Mouse (Mus musculus) kidney, embryonic 14.5 days (tissue): ENCODE measurements around the gene Hormad2. TPM values are rescaled to one million over a fixed set of nuclear protein-coding genes. Genes with fewer than 3 reads are reported as not detected.

Source experiments
- ATAC-seq: fragments of 200-750 bp; cut with Nextera tagmentation; 2 replicates; pipeline ENCODE4 v1.8.0; 2017; ENCODE audit warnings: moderate number of reproducible peaks, mild to moderate bottlenecking, moderate TSS enrichment, moderate library complexity; ENCODE audit not compliant: low FRiP score, low TSS enrichment
- H3K27ac ChIP-seq: fragments of 300-500 bp; sonication (generic); 2 replicates; pipeline ENCODE4 v1.5.1; 2014; ENCODE audit warnings: low read depth, mild to moderate bottlenecking, low read length, moderate library complexity, mixed read lengths
- H3K27me3 ChIP-seq: fragments of 300-500 bp; sonication (generic); 2 replicates; pipeline ENCODE4 v1.6.1; 2014; ENCODE audit warnings: mild to moderate bottlenecking, low read length; ENCODE audit not compliant: control insufficient read depth, insufficient read depth
- H3K36me3 ChIP-seq: fragments of 300-500 bp; sonication (generic); 2 replicates; pipeline ENCODE4 v1.6.1; 2014; ENCODE audit warnings: low read length, mixed read lengths; ENCODE audit not compliant: control insufficient read depth, insufficient read depth
- H3K4me1 ChIP-seq: fragments of 300-500 bp; sonication (generic); 2 replicates; pipeline ENCODE4 v1.6.1; 2014; ENCODE audit warnings: low read length, mixed read lengths; ENCODE audit not compliant: control insufficient read depth, insufficient read depth
- H3K4me2 ChIP-seq: fragments of 300-500 bp; sonication (generic); replicated peaks from 2 replicates; pipeline ENCODE4 v1.6.1; 2014; ENCODE audit warnings: low read depth, mild to moderate bottlenecking, low read length
- H3K4me3 ChIP-seq: fragments of 300-500 bp; sonication (generic); 2 replicates; pipeline ENCODE4 v1.5.1; 2014; ENCODE audit warnings: mild to moderate bottlenecking, low read length
- H3K9ac ChIP-seq: fragments of 300-500 bp; sonication (generic); 2 replicates; pipeline ENCODE4 v1.6.1; 2014; ENCODE audit warnings: low read depth, mild to moderate bottlenecking, low read length, moderate library complexity
- H3K9me3 ChIP-seq: fragments of 300-500 bp; sonication (generic); 2 replicates; pipeline ENCODE4 v1.6.1; 2016; ENCODE audit warnings: low read length; ENCODE audit not compliant: control insufficient read depth
- WGBS: fragments of 180-500 bp; shearing (Covaris S2); extraction: QIAGEN DNeasy Blood & Tissue Kit; methylation state at CpG from one replicate; pipeline ENCODE4 v1.1.7; 2014; 5-methylcytosine and 5-hydroxymethylcytosine counted together
- polyA plus RNA-seq: library from polyadenylated mRNA; unstranded; fragments of >200 nt; fragmentation: Nextera tagmentation; extraction: Ambion mirVana; gene quantifications from 2 replicates; pipeline ENCODE4 v1.2.1, GENCODE M21; 2014

Hormad2 gene
- polyA plus RNA-seq, 1 experiment from 2014 or later, result 0.16 TPM

- Histone ChIP-seq H3K27ac (no peak overlapping the region), H3K9me3 (no peaks in the 10 kb centered on the region), H3K27me3 (no peaks in the 10 kb centered on the region), H3K4me2 (no peak overlapping the region), H3K4me3 (no peak overlapping the region), H3K9ac (no peak overlapping the region), H3K4me1 (no peaks in the 10 kb centered on the region), H3K36me3 (no peaks in the 10 kb centered on the region)
- WGBS, result 83% methylated on average over 8 of the region's 8 CpGs
- no peak for ATAC-seq
These were observed 17.1 kb downstream of the Hormad2 start for GRCm38 (mm10) chr11:4423818-4424217.

- no peak overlapping the region for H3K4me2 ChIP-seq
- no peak overlapping the region for H3K4me3 ChIP-seq
- H3K27me3 ChIP-seq, result no peaks in the 10 kb centered on the region
- H3K9ac ChIP-seq, result no peak overlapping the region
- H3K27ac ChIP-seq, result no peak overlapping the region
- WGBS, result 71% methylated on average over 16 of the region's 16 CpGs
- ATAC-seq, result no peak
- no peaks in the 10 kb centered on the region for H3K4me1 ChIP-seq
- no peaks in the 10 kb centered on the region for H3K36me3 ChIP-seq
- no peaks in the 10 kb centered on the region for H3K9me3 ChIP-seq
These were observed 18.1 kb downstream of the Hormad2 start for GRCm38 (mm10) chr11:4422494-4423425.

- no peaks in the 10 kb centered on the region for H3K36me3 ChIP-seq
- H3K4me3 ChIP-seq, result no peak overlapping the region
- no peaks in the 10 kb centered on the region for H3K27me3 ChIP-seq
- no peak overlapping the region for H3K4me2 ChIP-seq
- no peak overlapping the region for H3K9ac ChIP-seq
- no peak for ATAC-seq
- H3K4me1 ChIP-seq, result no peaks in the 10 kb centered on the region
- H3K9me3 ChIP-seq, result no peaks in the 10 kb centered on the region
- no peak overlapping the region for H3K27ac ChIP-seq
- 39% methylated on average over 6 of the region's 6 CpGs for WGBS
These were observed 18.9 kb downstream of the Hormad2 start for GRCm38 (mm10) chr11:4421933-4422488.

DNA sequence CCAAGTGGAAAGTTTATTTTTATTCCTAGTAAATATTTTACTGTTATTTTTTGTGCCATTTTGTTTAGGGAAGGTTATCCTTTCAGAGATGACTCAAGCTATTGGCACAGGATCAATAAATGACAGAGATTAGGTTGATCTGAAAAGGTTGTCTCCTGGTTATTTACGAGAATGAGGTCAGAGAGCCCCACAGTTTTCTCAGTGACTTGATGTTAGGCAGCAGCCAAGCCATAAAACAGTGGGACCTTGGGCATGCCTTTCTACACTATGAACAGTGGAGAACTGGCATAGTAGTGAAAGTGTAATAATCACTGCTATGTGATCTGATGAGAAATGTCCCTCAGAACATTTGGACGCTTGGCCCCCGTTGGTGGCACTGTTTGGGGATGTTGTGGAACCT is 22.9 kb downstream of the Hormad2 start:
- Histone ChIP-seq H3K9me3 (no peaks in the 10 kb centered on the region), H3K36me3 (no peaks in the 10 kb centered on the region), H3K4me2 (no peak overlapping the region), H3K4me1 (no peaks in the 10 kb centered on the region), H3K9ac (no peak overlapping the region), H3K27me3 (no peaks in the 10 kb centered on the region), H3K27ac (no peak overlapping the region), H3K4me3 (no peak overlapping the region)
- ATAC-seq, result no peak
- WGBS, result 72% methylated on average over 3 of the region's 3 CpGs

- H3K9ac ChIP-seq, result no peak overlapping the region
- H3K4me2 ChIP-seq, result no peak overlapping the region
- H3K27me3 ChIP-seq, result no peaks in the 10 kb centered on the region
- no peaks in the 10 kb centered on the region for H3K9me3 ChIP-seq
- H3K36me3 ChIP-seq, result no peaks in the 10 kb centered on the region
- H3K27ac ChIP-seq, result no peak overlapping the region
- no peak overlapping the region for H3K4me3 ChIP-seq
- H3K4me1 ChIP-seq, result no peaks in the 10 kb centered on the region
- no peak for ATAC-seq
- 92% methylated on average over 4 of the region's 4 CpGs for WGBS
These were observed 28.6 kb downstream of the Hormad2 start for GRCm38 (mm10) chr11:4412294-4412693.

DNA sequence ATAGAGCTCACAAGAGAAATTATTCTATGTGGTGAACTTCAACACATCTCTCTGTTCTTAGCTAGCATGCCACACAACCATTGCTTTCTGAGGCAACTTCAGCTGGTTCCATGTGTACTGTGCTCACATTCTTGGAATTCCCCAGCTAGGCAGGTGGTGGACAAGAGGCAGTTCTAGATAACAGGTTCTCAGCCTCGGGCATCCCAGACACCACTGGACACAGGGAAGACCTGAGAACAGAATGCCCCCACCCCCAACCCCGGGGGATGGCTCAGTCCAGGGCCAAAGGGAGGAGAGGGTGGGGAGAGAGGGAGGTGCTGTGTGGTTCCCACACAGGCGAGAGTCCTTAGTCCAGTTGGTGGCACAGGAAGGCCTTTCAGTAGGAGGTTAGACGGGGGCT is 36.6 kb downstream of the Hormad2 start:
- Histone ChIP-seq H3K27ac (no peak overlapping the region), H3K4me1 (no peaks in the 10 kb centered on the region), H3K27me3 (no peaks in the 10 kb centered on the region), H3K4me3 (no peak overlapping the region), H3K4me2 (no peak overlapping the region), H3K9ac (no peak overlapping the region), H3K9me3 (no peaks in the 10 kb centered on the region), H3K36me3 (no peaks in the 10 kb centered on the region)
- WGBS, result 49% methylated on average over 4 of the region's 4 CpGs
- no peak for ATAC-seq

DNA sequence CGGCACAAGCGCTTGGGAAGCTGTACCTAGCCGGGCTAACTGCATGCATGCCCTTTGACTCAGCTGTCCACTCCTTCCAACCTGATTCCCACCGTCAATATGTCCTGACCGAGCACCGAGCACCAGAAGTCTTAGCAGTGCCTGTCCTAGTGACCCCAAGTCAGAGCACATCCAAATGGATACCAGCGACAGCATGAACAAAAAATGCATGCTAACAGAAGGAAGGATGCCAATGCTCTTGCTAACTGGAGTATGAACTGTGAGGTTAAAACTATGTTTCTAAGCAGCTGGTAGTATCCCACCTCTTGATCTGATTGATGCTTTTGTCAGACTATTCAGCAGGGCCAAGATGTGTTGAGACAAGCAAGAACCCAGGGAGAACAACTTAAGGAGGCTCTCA is 37.5 kb downstream of the Hormad2 start:
- Histone ChIP-seq H3K9me3 (no peaks in the 10 kb centered on the region), H3K4me2 (no peak overlapping the region), H3K27ac (no peak overlapping the region), H3K4me3 (no peak overlapping the region), H3K4me1 (no peaks in the 10 kb centered on the region), H3K27me3 (no peaks in the 10 kb centered on the region), H3K36me3 (no peaks in the 10 kb centered on the region), H3K9ac (no peak overlapping the region)
- ATAC-seq, result no peak
- WGBS, result 78% methylated on average over 7 of the region's 7 CpGs

DNA sequence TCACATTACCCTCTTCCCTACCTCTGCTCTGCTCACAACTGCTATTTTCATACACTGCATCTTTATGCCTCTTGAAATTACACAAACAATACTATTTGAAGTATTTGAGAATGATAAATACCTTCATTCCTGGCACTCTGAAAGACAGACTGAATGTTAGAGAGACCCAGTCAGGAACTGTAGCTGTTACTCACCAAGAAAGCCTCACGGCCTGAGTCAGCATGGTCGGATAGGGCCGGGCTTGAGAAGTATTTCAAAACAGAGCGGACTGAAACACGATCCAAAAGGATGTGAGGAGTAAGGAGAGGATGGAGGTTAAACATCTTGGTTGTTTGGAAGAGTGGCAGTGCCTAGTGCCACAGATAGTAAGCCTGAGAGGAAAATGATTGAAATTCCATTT is 39.7 kb downstream of the Hormad2 start:
- H3K9me3 ChIP-seq, result no peaks in the 10 kb centered on the region
- no peak overlapping the region for H3K4me3 ChIP-seq
- H3K27me3 ChIP-seq, result no peaks in the 10 kb centered on the region
- H3K4me2 ChIP-seq, result no peak overlapping the region
- no peak overlapping the region for H3K27ac ChIP-seq
- WGBS, result 44% methylated on average over 5 of the region's 5 CpGs
- H3K36me3 ChIP-seq, result no peaks in the 10 kb centered on the region
- no peak overlapping the region for H3K9ac ChIP-seq
- no peak for ATAC-seq
- no peaks in the 10 kb centered on the region for H3K4me1 ChIP-seq

DNA sequence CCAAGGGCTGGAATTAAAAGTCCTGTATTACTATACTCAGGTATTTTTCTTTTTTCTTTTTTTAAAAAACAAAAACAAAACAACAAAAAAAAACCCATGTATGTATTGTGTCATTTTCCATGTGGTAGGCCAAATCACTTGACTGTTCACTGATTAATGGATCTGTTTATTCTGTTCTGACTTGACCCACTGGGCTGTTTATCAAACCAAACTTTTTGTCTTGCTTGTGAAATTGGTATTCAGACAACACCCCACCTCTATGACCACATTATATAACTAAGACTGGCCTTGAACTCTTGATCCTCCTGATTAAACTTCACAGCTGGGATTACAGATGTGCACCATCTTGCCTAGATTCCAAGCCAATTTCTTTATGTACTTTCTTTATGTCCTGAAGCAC is 46.7 kb downstream of the Hormad2 start:
- no peak overlapping the region for H3K4me2 ChIP-seq
- ATAC-seq, result no peak

More for the DNA sequence above, 46.7 kb downstream of the Hormad2 start:
- Histone ChIP-seq H3K27ac (no peak overlapping the region), H3K4me3 (no peak overlapping the region), H3K4me1 (no peaks in the 10 kb centered on the region), H3K9me3 (no peaks in the 10 kb centered on the region), H3K36me3 (no peaks in the 10 kb centered on the region), H3K9ac (no peak overlapping the region), H3K27me3 (no peaks in the 10 kb centered on the region)
